Mouse (Mus musculus) cerebellum, adult 9-10 months (tissue): ENCODE data around the gene Fdps.
"Not testable (repeated sequence)": the region's sequence is repeated elsewhere in the genome, so short reads cannot be mapped to it uniquely, and the experiment has no call there.

ENCODE experiments used
- DNase-seq: peaks from one replicate; pipeline ENCODE4 v3.0.0; 2022

Fdps gene

GRCm38 (mm10) chr3:89101459-89101811 lies 324 bp downstream of the Fdps start:
- DNase-seq: no peak

GRCm38 (mm10) chr3:89100811-89101210 lies 948 bp downstream of the Fdps start, which contains the start of gene Gm43738:
Gene Gm43738, minus strand, starts transcription at chr3:89101099.
- DNase-seq: peak; percentile 62

GRCm38 (mm10) chr3:89094021-89094420 lies 7.7 kb downstream of the Fdps start:
- peak; percentile 46 for DNase-seq

GRCm38 (mm10) chr3:89093175-89093574 lies 8.6 kb downstream of the Fdps start, which contains the start of gene Rusc1:
Gene Rusc1, minus strand, starts transcription at chr3:89093311.
- DNase-seq: peak; percentile 97

- DNase-seq: no peak
Measured at GRCm38 (mm10) chr3:89092509-89093090, 9.2 kb downstream of the Fdps start.

- DNase-seq: peak; percentile 61
Measured at GRCm38 (mm10) chr3:89091811-89092508, 9.8 kb downstream of the Fdps start.

GRCm38 (mm10) chr3:89090694-89091655 lies 10.8 kb downstream of the Fdps start:
- DNase-seq: peak; percentile 87

- DNase-seq: peak; percentile 91
Measured at GRCm38 (mm10) chr3:89089882-89090591, 11.7 kb downstream of the Fdps start.

- DNase-seq: peak; percentile 47
Measured at GRCm38 (mm10) chr3:89088974-89089373, 12.8 kb downstream of the Fdps start.

GRCm38 (mm10) chr3:89087338-89088110 lies 14.2 kb downstream of the Fdps start:
- DNase-seq: peak; percentile 84

GRCm38 (mm10) chr3:89084654-89085190 lies 17.0 kb downstream of the Fdps start:
- no peak for DNase-seq

- DNase-seq: no peak
Measured at GRCm38 (mm10) chr3:89084133-89084532, 17.6 kb downstream of the Fdps start.

GRCm38 (mm10) chr3:89082287-89082686 lies 19.5 kb downstream of the Fdps start:
- DNase-seq: not testable (repeated sequence)

- DNase-seq: no peak
Measured at GRCm38 (mm10) chr3:89077383-89077782, 24.4 kb downstream of the Fdps start.

GRCm38 (mm10) chr3:89067265-89067664 lies 34.5 kb downstream of the Fdps start:
- DNase-seq: no peak

- no peak for DNase-seq
Measured at GRCm38 (mm10) chr3:89061696-89062095, 40.1 kb downstream of the Fdps start.

- peak; percentile 32 for DNase-seq
Measured at GRCm38 (mm10) chr3:89058783-89059182, 43.0 kb downstream of the Fdps start.

- DNase-seq: no peak
Measured at GRCm38 (mm10) chr3:89058361-89058760, 43.4 kb downstream of the Fdps start.
